Mouse (Mus musculus) ovary, adult 10 weeks (tissue): ENCODE results near the gene Acnat1. TPM values are rescaled to one million over a fixed set of nuclear protein-coding genes. Genes with fewer than 3 reads are reported as not detected.

Experiments
- polyA plus RNA-seq: library from polyadenylated mRNA; stranded (reverse); fragments of 350-450 nt; fragmentation: Illumina TruSeq; extraction: RNeasy Lipid Tissue Mini Kit (QIAGEN cat#74804); gene quantifications from one replicate; pipeline ENCODE4 v1.2.3, GENCODE M21; 2014

Gene Acnat1
- not detected for polyA plus RNA-seq

GRCm38 (mm10) chr4:49473435-49474100, at the start of gene Acnat1:
Acnat1 (minus strand) TSS chr4:49473912.

GRCm38 (mm10) chr4:49520572-49521340, 47.0 kb upstream of the Acnat1 start, which contains the start of the genes Mrpl50 and Zfp189:
Mrpl50 (minus strand) TSS chr4:49521093.
Zfp189 (plus strand) TSS chr4:49521176.

DNA sequence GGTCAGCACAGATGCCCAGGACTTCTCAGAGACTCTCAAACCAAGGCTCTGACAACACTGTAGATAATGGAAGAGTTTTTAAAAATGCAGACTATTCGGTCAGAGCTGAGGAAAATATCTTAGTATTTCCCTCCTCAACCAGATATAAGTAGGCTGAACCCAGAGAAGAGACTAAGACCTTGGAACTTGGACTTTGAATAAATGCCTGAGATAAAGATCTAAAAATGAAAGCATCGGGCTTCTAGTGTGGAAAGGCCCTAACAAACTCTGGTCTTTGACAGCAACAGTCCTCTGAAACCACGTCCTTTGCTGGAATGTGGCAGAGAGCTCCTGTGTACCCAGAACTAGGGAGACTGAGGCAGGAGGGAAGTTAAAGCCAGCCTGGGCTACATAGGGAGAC, 32.7 kb upstream of the Acnat1 start, which contains the start of gene Baat:
TSS of gene Baat (minus strand) at position 172 of the 400 bp plus-strand sequence.

GRCm38 (mm10) chr4:49407957-49408356, 65.8 kb downstream of the Acnat1 start, which contains the start of gene Acnat2:
Acnat2 (minus strand) TSS chr4:49408151.

Other genes starting within 250 kb of the Acnat1 start
- not detected for gene Acnat2, start 65.8 kb downstream of the Acnat1 start, polyA plus RNA-seq
- gene Baat, start 32.6 kb upstream of the Acnat1 start, polyA plus RNA-seq, result not detected
- gene Mrpl50, start 47.2 kb upstream of the Acnat1 start, polyA plus RNA-seq, result 100 TPM
- gene Zfp189, start 47.3 kb upstream of the Acnat1 start, polyA plus RNA-seq, result 28.8 TPM
- gene Aldob, start 75.6 kb upstream of the Acnat1 start, polyA plus RNA-seq, result 0.51 TPM
- 1.3 TPM for gene Tmem246, start 124.0 kb upstream of the Acnat1 start, polyA plus RNA-seq
- 76.1 TPM for gene Rnf20, start 158.1 kb upstream of the Acnat1 start, polyA plus RNA-seq
- gene Ppp3r2, start 208.1 kb upstream of the Acnat1 start, polyA plus RNA-seq, result not detected